Mouse (Mus musculus) embryonic fibroblast, embryonic 13.5 days (primary cell): ENCODE results near the gene Tgm7.

Source experiments
- CTCF ChIP-seq: IDR thresholded peaks from 2 replicates; pipeline ENCODE4 v1.5.1; 2011; ENCODE audit warnings: mild to moderate bottlenecking, control low read depth, low read length, moderate library complexity, borderline replicate concordance; ENCODE audit not compliant: insufficient read depth
- POLR2A ChIP-seq: IDR thresholded peaks from 2 replicates; pipeline ENCODE4 v1.6.1; 2011; ENCODE audit warnings: low read depth, mild to moderate bottlenecking, control low read depth, low read length, moderate library complexity

GRCm38 (mm10) chr2:121132822-121133221 lies 23.2 kb upstream of the Tgm7 start:
- TF ChIP-seq CTCF (no peak), POLR2A (no peak)
